ENCODE assay signal across 22 mouse cellular contexts in genomic region chr15:94160806-94161205, GRCm38 (mm10).
DNase-seq lines count a peak whose midpoint lies in the region; ATAC-seq and TF ChIP-seq lines count a peak whose summit lies in the region.
"Had no signal": no experiment of that assay in that cellular context is flagged by ENCODE, and none has a peak within 500 bp of the region (broad histone marks: within the 10 kb centered on the region; RNA-seq: fewer than 3 reads in every experiment).

No protein-coding gene starts in this region.

- no peak overlapping the region for H3K4me3 ChIP-seq in intestine, embryonic 14.5 days (ENCODE audit: low read depth, low read length)
- H3K4me3 ChIP-seq in intestine, embryonic 16.5 days (ENCODE audit: low read length) = no peak overlapping the region
- no peak overlapping the region for H3K4me3 ChIP-seq in cortical plate, adult 2 months (ENCODE audit: insufficient read depth, low read length)
- H3K4me3 ChIP-seq: embryonic facial prominence, embryonic 12.5 days; forebrain, embryonic 15.5 days; heart, embryonic 15.5 days; hindbrain, embryonic 13.5 days had no signal

- ATAC-seq in intestine, embryonic 14.5 days (replicated peaks; ENCODE audit: low FRiP score, low TSS enrichment, low read depth) = no peak
- no peak for ATAC-seq in intestine, embryonic 16.5 days
- ATAC-seq: activated CD4-positive, CD25-positive, alpha-beta regulatory T cell, adult 4 months; forebrain, embryonic 15.5 days; hindbrain, postnatal 0 days; Patski had no signal

- TF ChIP-seq POLR2A in cortical plate, adult 2 months (IDR thresholded peaks at IDR 0.05; ENCODE audit: extremely low read depth, insufficient read depth, low read length) = no peak

- WGBS in intestine, embryonic 14.5 days = 42% methylated on average over 4 of the region's 4 CpGs
- WGBS in intestine, embryonic 16.5 days = 62% methylated on average over 4 of the region's 4 CpGs

- no peaks in the 10 kb centered on the region for H3K27me3 ChIP-seq in intestine, embryonic 14.5 days (replicated peaks; ENCODE audit: control insufficient read depth, insufficient read depth, low read length)
- H3K27me3 ChIP-seq in intestine, embryonic 16.5 days (replicated peaks; ENCODE audit: control insufficient read depth, insufficient read depth, low read length) = no peaks in the 10 kb centered on the region
- H3K27me3 ChIP-seq: CH12.LX; embryonic facial prominence, embryonic 12.5 days; forebrain, embryonic 15.5 days; heart, embryonic 15.5 days; hindbrain, embryonic 13.5 days; Patski had no signal

- DNase-seq in intestine, embryonic 14.5 days (ENCODE audit: low spot score) = no peak
- peak; percentile 23 for DNase-seq in right cerebral cortex, adult 18-20 months
- no peak for DNase-seq in right cerebral cortex, postnatal 10 days (ENCODE audit: low spot score in 2 of 2)
- DNase-seq in left cerebral cortex, postnatal 36 days (ENCODE audit: low spot score in 2 of 2) = peak; percentile 22 to 42
- DNase-seq in cerebellum, postnatal 10 days = no peak
- DNase-seq: adrenal gland, postnatal 14 days; cerebellum, adult 2 months; cerebellum, postnatal 14 days; gastrocnemius, postnatal 10 days; heart, adult 18-20 months; heart, postnatal 14 days had no signal

- TF ChIP-seq CTCF in cortical plate, adult 2 months (IDR thresholded peaks at IDR 0.05; ENCODE audit: extremely low read depth, insufficient read depth, low read length) = no peak

- no peaks in the 10 kb centered on the region for H3K36me3 ChIP-seq in intestine, embryonic 14.5 days (ENCODE audit: control insufficient read depth, insufficient read depth, low read length)
- H3K36me3 ChIP-seq in intestine, embryonic 16.5 days (ENCODE audit: control insufficient read depth, insufficient read depth, low read length) = no peaks in the 10 kb centered on the region
- H3K36me3 ChIP-seq: embryonic facial prominence, embryonic 12.5 days; forebrain, embryonic 15.5 days; heart, embryonic 15.5 days; hindbrain, embryonic 13.5 days had no signal

- H3K4me1 ChIP-seq in intestine, embryonic 14.5 days (replicated peaks; ENCODE audit: control insufficient read depth, insufficient read depth, low read length) = no peaks in the 10 kb centered on the region
- H3K4me1 ChIP-seq in intestine, embryonic 16.5 days (ENCODE audit: control insufficient read depth, insufficient read depth, low read length) = no peaks in the 10 kb centered on the region
- H3K4me1 ChIP-seq in cortical plate, adult 2 months (ENCODE audit: control insufficient read depth, insufficient read depth, low read length) = 0 out of 2 replicates have a peak, but pooled peaks cover 1% of the 10 kb centered on the region
- H3K4me1 ChIP-seq: embryonic facial prominence, embryonic 12.5 days; forebrain, embryonic 15.5 days; heart, embryonic 15.5 days had no signal

- no peak overlapping the region for H3K4me2 ChIP-seq in intestine, embryonic 14.5 days (ENCODE audit: low read length)
- H3K4me2 ChIP-seq in intestine, embryonic 16.5 days (ENCODE audit: low read depth, low read length) = no peak overlapping the region
- H3K4me2 ChIP-seq: embryonic facial prominence, embryonic 12.5 days; forebrain, embryonic 15.5 days; heart, embryonic 11.5 days; heart, embryonic 15.5 days; hindbrain, embryonic 13.5 days had no signal

- intact Hi-C loops in left cerebral cortex, postnatal 36 days (cut with DNase I) = no loop called here

- peak overlapping the region; percentile 18; the same call in 1 of the 2 replicates for H3K27ac ChIP-seq in intestine, embryonic 14.5 days (ENCODE audit: low read depth)
- H3K27ac ChIP-seq in intestine, embryonic 16.5 days (ENCODE audit: low read length) = no peak overlapping the region
- peak overlapping the region; percentile 89 for H3K27ac ChIP-seq in cortical plate, adult 2 months (ENCODE audit: insufficient read depth, low read length)
- H3K27ac ChIP-seq: embryonic facial prominence, embryonic 12.5 days; forebrain, embryonic 15.5 days; heart, embryonic 15.5 days; hindbrain, embryonic 13.5 days; hindbrain, postnatal 0 days had no signal

- no peak overlapping the region for H3K9ac ChIP-seq in intestine, embryonic 14.5 days (ENCODE audit: low read length)
- H3K9ac ChIP-seq in intestine, embryonic 16.5 days (ENCODE audit: low read depth, low read length) = no peak overlapping the region
- H3K9ac ChIP-seq: embryonic facial prominence, embryonic 12.5 days; forebrain, embryonic 15.5 days; heart, embryonic 15.5 days; hindbrain, embryonic 13.5 days had no signal

- H3K9me3 ChIP-seq in intestine, embryonic 14.5 days (ENCODE audit: control insufficient read depth, low read length) = no peaks in the 10 kb centered on the region
- no peaks in the 10 kb centered on the region; the same call in 1 of the 2 replicates for H3K9me3 ChIP-seq in intestine, embryonic 16.5 days (ENCODE audit: control insufficient read depth, low read length)
- H3K9me3 ChIP-seq: embryonic facial prominence, embryonic 12.5 days; forebrain, embryonic 15.5 days; hindbrain, embryonic 13.5 days had no signal

Comparison
In these comparisons a context has a peak if more than half of its experiments do, and no peak if none do; other contexts are left out.
1. DNase-seq: peak in right cerebral cortex, adult 18-20 months (single experiment) and left cerebral cortex, postnatal 36 days (2 of 2); none in intestine, embryonic 14.5 days (single experiment), right cerebral cortex, postnatal 10 days (0 of 2) and cerebellum, postnatal 10 days (0 of 2).